Mouse (Mus musculus) neural tube, embryonic 12.5 days (tissue): ENCODE measurements at regions not wholly inside any gene's neighbourhood (a gene's known extent, or its start where the extent isn't known, plus 50 kb on each side); places are given as distances from the start of the nearest gene placed in this dataset.

Experiments used
- ATAC-seq: fragments of 200-750 bp; cut with Nextera tagmentation; 2 replicates; pipeline ENCODE4 v1.8.0; 2017; ENCODE audit warnings: low read depth, mild to moderate bottlenecking, moderate TSS enrichment, moderate library complexity; ENCODE audit not compliant: low FRiP score
- H3K27ac ChIP-seq: fragments of 300-500 bp; sonication (generic); 2 replicates; pipeline ENCODE4 v1.5.1; 2016
- H3K27me3 ChIP-seq: fragments of 300-500 bp; sonication (generic); replicated peaks from 2 replicates; pipeline ENCODE4 v1.6.1; 2016; ENCODE audit warnings: mild to moderate bottlenecking
- H3K36me3 ChIP-seq: fragments of 300-500 bp; sonication (generic); 2 replicates; pipeline ENCODE4 v1.6.1; 2016; ENCODE audit warnings: mild to moderate bottlenecking
- H3K4me1 ChIP-seq: fragments of 300-500 bp; sonication (generic); 2 replicates; pipeline ENCODE4 v1.6.1; 2016
- H3K4me2 ChIP-seq: fragments of 300-500 bp; sonication (generic); replicated peaks from 2 replicates; pipeline ENCODE4 v1.6.1; 2016; ENCODE audit warnings: mild to moderate bottlenecking
- H3K4me3 ChIP-seq: fragments of 300-500 bp; sonication (generic); 2 replicates; pipeline ENCODE4 v1.5.1; 2016
- H3K9ac ChIP-seq: fragments of 300-500 bp; sonication (generic); 2 replicates; pipeline ENCODE4 v1.6.1; 2016; ENCODE audit warnings: mild to moderate bottlenecking
- H3K9me3 ChIP-seq: fragments of 300-500 bp; sonication (generic); 2 replicates; pipeline ENCODE4 v1.6.1; 2016; ENCODE audit warnings: mild to moderate bottlenecking
- WGBS: fragments of 180-500 bp; shearing (Covaris S2); methylation state at CpG from one replicate; pipeline ENCODE4 v1.1.7; 2016; 5-methylcytosine and 5-hydroxymethylcytosine counted together

DNA sequence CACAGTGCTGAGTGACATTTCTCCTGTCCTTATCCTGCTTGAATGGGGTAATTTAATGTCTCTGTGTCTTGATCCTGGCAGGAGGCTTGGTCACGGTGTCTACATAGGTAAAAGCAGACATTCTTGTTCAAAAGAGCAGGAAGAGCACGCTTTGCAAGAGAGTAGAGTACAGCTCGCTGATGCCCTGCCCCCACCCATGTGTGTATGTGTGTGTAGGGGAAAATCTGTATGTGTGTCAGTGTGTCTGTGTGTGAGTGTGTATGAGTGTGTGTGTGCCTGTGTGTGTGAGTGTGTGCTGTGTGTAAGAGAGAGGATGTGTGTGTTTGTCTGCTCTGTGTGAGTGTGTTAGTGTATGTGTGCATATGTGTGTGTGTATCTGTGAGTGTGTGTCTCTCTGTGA, 221.3 kb downstream of the Bcl11b start:
- ATAC-seq = no peak
- WGBS = 53% methylated on average over 3 of the region's 3 CpGs

GRCm38 (mm10) chr12:107783831-107784230, 219.6 kb downstream of the Bcl11b start:
- no peak overlapping the region for H3K4me3 ChIP-seq
- H3K4me1 ChIP-seq = no peaks in the 10 kb centered on the region
- no peaks in the 10 kb centered on the region for H3K27me3 ChIP-seq
- no peaks in the 10 kb centered on the region for H3K9me3 ChIP-seq
- 81% methylated on average over 7 of the region's 7 CpGs for WGBS
- no peak overlapping the region for H3K9ac ChIP-seq
- no peak overlapping the region for H3K4me2 ChIP-seq
- no peak overlapping the region for H3K27ac ChIP-seq
- no peak for ATAC-seq
- H3K36me3 ChIP-seq = no peaks in the 10 kb centered on the region

More for the DNA sequence above, 221.3 kb downstream of the Bcl11b start:
- Histone ChIP-seq H3K27ac (no peak overlapping the region), H3K9me3 (no peaks in the 10 kb centered on the region), H3K4me3 (no peak overlapping the region), H3K4me1 (no peaks in the 10 kb centered on the region), H3K36me3 (no peaks in the 10 kb centered on the region), H3K27me3 (no peaks in the 10 kb centered on the region), H3K9ac (no peak overlapping the region), H3K4me2 (no peak overlapping the region)

DNA sequence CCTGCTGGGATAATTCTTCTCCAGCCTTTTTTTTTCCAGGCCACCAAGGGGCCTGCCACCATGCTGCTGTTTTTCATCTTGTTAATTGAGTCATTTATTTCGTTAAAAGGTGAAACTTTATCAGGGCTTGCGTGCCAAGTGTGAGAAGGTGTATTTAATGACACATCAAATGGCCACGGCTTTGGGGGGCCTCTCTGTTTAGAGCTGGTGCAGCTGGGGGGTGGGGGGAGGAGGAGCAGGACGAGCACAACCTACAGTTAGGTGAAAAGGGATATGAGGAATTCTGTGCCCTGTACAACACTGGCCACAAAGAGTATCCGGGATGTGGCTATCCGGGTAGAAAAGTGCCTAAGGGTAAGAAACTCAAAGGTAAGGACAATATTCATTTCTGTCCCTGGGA, 213.6 kb downstream of the Bcl11b start:
- Histone ChIP-seq H3K27me3 (no peaks in the 10 kb centered on the region), H3K9me3 (no peaks in the 10 kb centered on the region), H3K36me3 (no peaks in the 10 kb centered on the region), H3K4me1 (no peaks in the 10 kb centered on the region), H3K4me3 (no peak overlapping the region), H3K9ac (no peak overlapping the region), H3K27ac (no peak overlapping the region), H3K4me2 (no peak overlapping the region)
- WGBS = 42% methylated on average over 6 of the region's 6 CpGs
- ATAC-seq = no peak

- 88% methylated on average over 5 of the region's 5 CpGs for WGBS
- Histone ChIP-seq H3K4me3 (no peak overlapping the region), H3K27me3 (no peaks in the 10 kb centered on the region), H3K9me3 (no peaks in the 10 kb centered on the region), H3K36me3 (no peaks in the 10 kb centered on the region), H3K4me1 (no peaks in the 10 kb centered on the region), H3K9ac (no peak overlapping the region), H3K27ac (no peak overlapping the region), H3K4me2 (no peak overlapping the region)
- ATAC-seq = no peak
Measured at GRCm38 (mm10) chr12:107800296-107800695, 203.1 kb downstream of the Bcl11b start.

DNA sequence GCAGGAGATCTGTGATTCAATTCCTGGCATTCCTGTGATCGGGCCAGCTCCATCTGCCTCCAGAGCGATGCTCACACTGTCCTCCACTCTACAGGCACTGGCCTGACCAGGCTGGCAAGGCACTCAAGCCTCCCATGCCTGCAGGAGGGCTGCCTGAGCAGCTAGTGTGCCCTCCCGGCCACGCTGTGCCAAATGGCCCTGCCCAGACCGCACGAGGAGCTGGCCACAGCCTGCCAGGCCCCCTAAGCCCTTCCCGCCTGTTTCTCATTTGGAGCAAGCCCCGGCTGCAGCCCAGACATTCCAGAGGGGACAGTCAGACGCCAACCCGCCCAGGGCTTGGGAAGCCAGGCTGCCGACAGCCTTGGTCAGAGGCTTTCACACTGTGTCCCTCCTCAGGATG, 195.8 kb downstream of the Bcl11b start:
- Histone ChIP-seq H3K4me1 (peaks cover 15% of the 10 kb centered on the region; the same call in 1 of the 2 replicates), H3K9ac (0 out of 2 replicates have a peak overlapping the region, but pooled peaks have one; percentile 23), H3K36me3 (no peaks in the 10 kb centered on the region), H3K4me3 (no peak overlapping the region), H3K27ac (no peak overlapping the region), H3K27me3 (no peaks in the 10 kb centered on the region), H3K4me2 (no peak overlapping the region), H3K9me3 (no peaks in the 10 kb centered on the region)
- no peak for ATAC-seq
- WGBS = 40% methylated on average over 11 of the region's 11 CpGs

- Histone ChIP-seq H3K27ac (no peak overlapping the region), H3K9me3 (no peaks in the 10 kb centered on the region), H3K36me3 (no peaks in the 10 kb centered on the region), H3K9ac (no peak overlapping the region), H3K4me3 (no peak overlapping the region), H3K4me1 (peaks cover 15% of the 10 kb centered on the region; the same call in 1 of the 2 replicates), H3K4me2 (no peak overlapping the region), H3K27me3 (no peaks in the 10 kb centered on the region)
- WGBS = 52% methylated on average over 9 of the region's 9 CpGs
- no peak for ATAC-seq
Measured at GRCm38 (mm10) chr12:107808158-107808715, 195.2 kb downstream of the Bcl11b start.

- ATAC-seq = no peak
- 35% methylated on average over 5 of the region's 5 CpGs for WGBS
Measured at GRCm38 (mm10) chr12:107811231-107811630, 192.2 kb downstream of the Bcl11b start.

DNA sequence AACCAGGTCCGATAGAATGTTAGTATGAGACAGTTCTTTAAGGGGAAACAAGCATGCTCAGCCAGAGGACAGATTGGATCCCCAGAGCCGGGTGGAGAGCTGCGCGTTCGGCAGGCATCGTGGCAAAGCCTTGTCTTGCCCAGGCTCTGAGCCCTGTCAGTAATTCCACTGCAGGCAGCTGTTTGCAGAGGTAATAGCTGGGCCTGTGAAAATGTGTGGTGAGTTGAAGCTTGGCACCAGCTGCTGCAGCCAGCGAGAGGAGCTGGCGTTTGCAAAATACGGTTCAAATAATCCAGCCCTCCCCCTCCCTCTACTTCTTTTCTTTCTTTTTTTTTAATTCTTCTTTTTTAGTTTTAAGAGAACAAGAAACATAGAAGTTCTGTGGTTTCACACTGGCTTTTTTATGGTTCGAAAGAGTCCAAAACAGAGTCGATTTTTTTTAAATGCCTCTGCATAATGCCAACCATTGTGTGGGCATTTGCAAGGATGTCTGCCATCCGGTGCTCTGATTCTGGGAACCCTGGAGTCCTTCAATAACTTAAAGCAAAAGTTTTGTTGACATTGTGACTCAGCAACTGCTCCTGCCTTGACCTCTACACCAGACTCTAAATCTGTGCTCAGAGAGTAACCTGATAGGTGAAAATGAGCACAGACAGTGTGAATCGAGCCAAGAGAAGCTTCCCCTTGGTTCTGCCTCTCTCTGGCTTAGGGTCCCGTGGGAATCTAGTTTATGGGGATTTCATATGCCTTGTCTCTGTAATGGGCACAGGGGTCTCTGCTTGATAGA, 190.7 kb downstream of the Bcl11b start:
- Histone ChIP-seq H3K4me1 (peaks cover 11% of the 10 kb centered on the region; the same call in 1 of the 2 replicates), H3K4me3 (no peak overlapping the region), H3K36me3 (no peaks in the 10 kb centered on the region), H3K27me3 (no peaks in the 10 kb centered on the region), H3K4me2 (no peak overlapping the region), H3K9ac (no peak overlapping the region), H3K9me3 (no peaks in the 10 kb centered on the region), H3K27ac (no peak overlapping the region)
- WGBS = 68% methylated on average over 14 of the region's 14 CpGs
- no peak for ATAC-seq

More at GRCm38 (mm10) chr12:107811231-107811630, 192.2 kb downstream of the Bcl11b start:
- Histone ChIP-seq H3K9ac (no peak overlapping the region), H3K4me3 (no peak overlapping the region), H3K27me3 (no peaks in the 10 kb centered on the region), H3K9me3 (no peaks in the 10 kb centered on the region), H3K36me3 (no peaks in the 10 kb centered on the region), H3K4me2 (no peak overlapping the region), H3K4me1 (peaks cover 15% of the 10 kb centered on the region; the same call in 1 of the 2 replicates), H3K27ac (no peak overlapping the region)

GRCm38 (mm10) chr12:107814926-107815325, 188.5 kb downstream of the Bcl11b start:
- 84% methylated on average over 7 of the region's 7 CpGs for WGBS

DNA sequence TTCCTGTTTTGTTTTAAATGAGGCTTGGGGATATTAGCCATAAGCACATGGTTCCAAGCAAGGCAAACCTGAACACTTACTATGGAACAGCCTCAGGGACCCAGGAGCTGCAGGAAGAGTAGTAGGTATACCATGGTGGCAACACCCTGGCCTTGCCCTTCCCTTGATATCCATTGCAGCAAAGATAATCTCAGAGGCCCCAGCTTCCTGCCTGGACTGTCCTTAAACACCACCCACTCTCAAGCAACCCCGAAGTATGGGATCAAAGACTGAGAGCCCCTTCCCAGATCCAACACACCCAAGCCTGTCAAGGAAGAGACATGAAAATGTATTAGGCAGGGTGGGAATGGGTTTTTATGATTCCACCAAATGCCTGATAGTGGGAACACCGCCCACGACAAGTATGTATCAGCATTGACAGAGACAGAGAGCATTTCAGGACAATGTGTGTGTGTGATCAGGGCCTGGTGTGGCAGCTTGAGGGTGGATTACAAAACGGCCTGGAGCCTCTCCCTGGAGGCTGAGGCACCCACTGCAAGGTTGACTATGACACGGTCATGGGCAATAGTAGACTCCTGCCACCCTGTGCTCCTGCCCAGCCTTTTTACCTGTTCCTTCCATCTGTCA, 179.5 kb downstream of the Bcl11b start:
- Histone ChIP-seq H3K9me3 (no peaks in the 10 kb centered on the region), H3K27ac (no peak overlapping the region), H3K4me3 (no peak overlapping the region), H3K4me2 (no peak overlapping the region), H3K4me1 (no peaks in the 10 kb centered on the region), H3K9ac (no peak overlapping the region), H3K36me3 (no peaks in the 10 kb centered on the region), H3K27me3 (no peaks in the 10 kb centered on the region)
- no peak for ATAC-seq
- WGBS = 88% methylated on average over 5 of the region's 5 CpGs

More at GRCm38 (mm10) chr12:107814926-107815325, 188.5 kb downstream of the Bcl11b start:
- Histone ChIP-seq H3K27me3 (no peaks in the 10 kb centered on the region), H3K4me3 (no peak overlapping the region), H3K9ac (no peak overlapping the region), H3K4me1 (0 out of 2 replicates have a peak, but pooled peaks cover 6% of the 10 kb centered on the region), H3K27ac (no peak overlapping the region), H3K9me3 (0 out of 2 replicates have a peak, but pooled peaks cover 5% of the 10 kb centered on the region), H3K4me2 (no peak overlapping the region), H3K36me3 (no peaks in the 10 kb centered on the region)
- ATAC-seq = no peak

- no peak overlapping the region for H3K9ac ChIP-seq
- H3K9me3 ChIP-seq = no peaks in the 10 kb centered on the region
- H3K4me3 ChIP-seq = no peak overlapping the region
- ATAC-seq = no peak
- H3K4me1 ChIP-seq = no peaks in the 10 kb centered on the region
- H3K4me2 ChIP-seq = no peak overlapping the region
- no peaks in the 10 kb centered on the region for H3K27me3 ChIP-seq
- no peaks in the 10 kb centered on the region for H3K36me3 ChIP-seq
- H3K27ac ChIP-seq = no peak overlapping the region
- WGBS = 92% methylated on average over 4 of the region's 4 CpGs
Measured at GRCm38 (mm10) chr12:107825921-107826320, 177.5 kb downstream of the Bcl11b start.

- Histone ChIP-seq H3K4me3 (no peak overlapping the region), H3K27me3 (no peaks in the 10 kb centered on the region), H3K4me2 (no peak overlapping the region), H3K9me3 (no peaks in the 10 kb centered on the region), H3K27ac (no peak overlapping the region), H3K36me3 (no peaks in the 10 kb centered on the region), H3K9ac (no peak overlapping the region; the same call in 1 of the 2 replicates), H3K4me1 (peaks cover 4% of the 10 kb centered on the region; the same call in 1 of the 2 replicates)
- ATAC-seq = no peak
- 31% methylated on average over 13 of the region's 13 CpGs for WGBS
Measured at GRCm38 (mm10) chr12:107831400-107832128, 171.8 kb downstream of the Bcl11b start.
